Mouse (Mus musculus): ENCODE results near the gene Malrd1.

Malrd1 gene

GRCm38 (mm10) chr2:16031559-16031958, 505.3 kb downstream of the Malrd1 start:
- DNase-seq (ENCODE audit: low spot score): no peak

GRCm38 (mm10) chr2:16032804-16033203, 506.5 kb downstream of the Malrd1 start:
- DNase-seq (ENCODE audit: low spot score): no peak

GRCm38 (mm10) chr2:16110696-16111095, 584.4 kb downstream of the Malrd1 start:
- no peak for DNase-seq (ENCODE audit: low spot score)

GRCm38 (mm10) chr2:16113333-16113732, 587.1 kb downstream of the Malrd1 start:
- no peak for DNase-seq (ENCODE audit: low spot score)

- peak; percentile 7 for DNase-seq (ENCODE audit: low spot score)
Measured at GRCm38 (mm10) chr2:16147999-16148398, 621.7 kb downstream of the Malrd1 start.

- DNase-seq (ENCODE audit: low spot score): no peak
Measured at GRCm38 (mm10) chr2:16152623-16153022, 626.3 kb downstream of the Malrd1 start.

GRCm38 (mm10) chr2:16163246-16163989, 637.1 kb downstream of the Malrd1 start:
- no peak for DNase-seq (ENCODE audit: low spot score)

GRCm38 (mm10) chr2:16168611-16169010, 642.3 kb downstream of the Malrd1 start:
- peak; percentile 1 for DNase-seq (ENCODE audit: low spot score)

GRCm38 (mm10) chr2:16172086-16172485, 645.8 kb downstream of the Malrd1 start:
- DNase-seq (ENCODE audit: low spot score): no peak

GRCm38 (mm10) chr2:16173355-16173754, 647.1 kb downstream of the Malrd1 start:
- DNase-seq (ENCODE audit: low spot score): no peak

- no peak for DNase-seq (ENCODE audit: low spot score)
Measured at GRCm38 (mm10) chr2:16182140-16182539, 655.9 kb downstream of the Malrd1 start.

GRCm38 (mm10) chr2:16183158-16183557, 656.9 kb downstream of the Malrd1 start:
- no peak for DNase-seq (ENCODE audit: low spot score)

GRCm38 (mm10) chr2:16210016-16210415, 683.7 kb downstream of the Malrd1 start:
- no peak for DNase-seq (ENCODE audit: low spot score)

- peak; percentile 16 for DNase-seq (ENCODE audit: low spot score)
Measured at GRCm38 (mm10) chr2:16212752-16213151, 686.5 kb downstream of the Malrd1 start.

GRCm38 (mm10) chr2:16214111-16214510, 687.8 kb downstream of the Malrd1 start:
- DNase-seq (ENCODE audit: low spot score): no peak

- no peak for DNase-seq (ENCODE audit: low spot score)
Measured at GRCm38 (mm10) chr2:16228187-16228832, 702.0 kb downstream of the Malrd1 start.

- no peak for DNase-seq (ENCODE audit: low spot score)
Measured at GRCm38 (mm10) chr2:16240861-16241260, 714.6 kb downstream of the Malrd1 start.

- peak; percentile 3 for DNase-seq (ENCODE audit: low spot score)
Measured at GRCm38 (mm10) chr2:16243097-16243496, 716.8 kb downstream of the Malrd1 start.

GRCm38 (mm10) chr2:16248861-16249260, 722.6 kb downstream of the Malrd1 start:
- no peak for DNase-seq (ENCODE audit: low spot score)

GRCm38 (mm10) chr2:16252274-16252673, 726.0 kb downstream of the Malrd1 start:
- DNase-seq (ENCODE audit: low spot score): no peak
